Mouse (Mus musculus): ENCODE measurements around the gene Uggt1.

DNA sequence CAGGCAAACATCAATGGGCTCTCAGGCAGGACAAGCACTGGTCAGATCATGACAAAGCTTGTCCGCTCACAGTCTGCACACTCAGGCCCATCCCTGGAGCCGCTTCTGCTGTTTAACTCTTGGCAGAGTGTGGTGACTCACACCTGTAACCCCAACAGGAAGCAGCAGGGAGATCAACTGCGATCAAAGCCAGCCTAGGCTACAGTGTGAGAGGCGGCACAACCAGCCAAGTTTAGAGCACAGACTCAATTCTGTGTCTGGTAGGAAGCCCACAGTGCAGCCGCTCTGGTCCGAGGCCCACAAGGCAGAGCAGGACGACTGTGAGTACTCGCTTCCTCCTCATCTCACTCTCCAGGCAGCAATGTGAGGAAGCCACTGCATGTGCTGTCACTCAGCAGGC lies 84.3 kb downstream of the Uggt1 start:
- TF ChIP-seq CTCF (IDR thresholded peaks at IDR 0.05; ENCODE audit: low read depth) (no peak), EP300 (IDR thresholded peaks at IDR 0.05; ENCODE audit: low read depth) (no peak)

Measured in heart, postnatal 0 days (tissue).